Mouse (Mus musculus): Measurements from ENCODE around the gene Spdya.
"Not testable (repeated sequence)": the region's sequence is repeated elsewhere in the genome, so short reads cannot be mapped to it uniquely, and the experiment has no call there.

Spdya gene

DNA sequence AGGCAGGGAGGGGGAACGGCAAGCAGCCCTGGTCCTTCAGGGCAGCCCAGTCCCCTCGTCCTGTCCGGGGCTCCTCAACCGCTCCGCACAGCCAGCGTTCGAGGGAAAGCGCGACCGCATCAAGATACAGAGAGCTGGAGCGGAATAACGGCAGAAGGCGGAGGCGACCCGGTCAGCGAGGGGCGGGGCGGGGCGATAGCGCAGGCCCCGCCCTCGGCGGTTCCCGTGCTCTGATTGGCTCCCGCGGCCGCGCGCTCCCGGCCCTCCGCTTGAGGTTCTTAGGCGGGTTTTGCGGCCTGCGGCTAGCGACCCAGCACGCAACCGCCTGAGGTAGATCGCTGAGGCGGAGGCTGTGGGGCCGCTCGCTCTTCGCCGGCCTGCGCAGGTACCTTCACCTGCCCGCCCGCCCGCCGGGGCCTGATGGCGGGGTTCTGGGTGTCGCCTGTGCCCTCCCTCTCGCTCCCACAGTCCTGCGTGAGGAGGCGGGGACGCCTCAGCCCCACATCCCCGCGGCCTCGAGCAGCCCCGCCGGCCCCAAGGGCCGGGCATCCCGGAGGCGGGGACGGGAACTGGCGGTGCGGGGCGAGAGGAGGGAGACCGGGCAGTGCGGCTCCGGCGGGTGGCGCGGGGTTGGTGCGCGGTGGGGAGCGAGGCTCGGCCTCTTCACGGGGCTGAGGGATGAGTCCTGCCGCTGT lies at the start of gene Spdya:
TSS of gene Spdya (plus strand) at position 305 of the 695 bp plus-strand sequence.
- in situ Hi-C loops (cut with MboI; ENCODE audit: unreplicated experiment in 2 of 2) = loop anchor here (10.0 to 25.0 kb wide), 4 partner anchors 485 to 1060 kb away; partner anchors contain the start of gene Alk (in 2 of the 2)

DNA sequence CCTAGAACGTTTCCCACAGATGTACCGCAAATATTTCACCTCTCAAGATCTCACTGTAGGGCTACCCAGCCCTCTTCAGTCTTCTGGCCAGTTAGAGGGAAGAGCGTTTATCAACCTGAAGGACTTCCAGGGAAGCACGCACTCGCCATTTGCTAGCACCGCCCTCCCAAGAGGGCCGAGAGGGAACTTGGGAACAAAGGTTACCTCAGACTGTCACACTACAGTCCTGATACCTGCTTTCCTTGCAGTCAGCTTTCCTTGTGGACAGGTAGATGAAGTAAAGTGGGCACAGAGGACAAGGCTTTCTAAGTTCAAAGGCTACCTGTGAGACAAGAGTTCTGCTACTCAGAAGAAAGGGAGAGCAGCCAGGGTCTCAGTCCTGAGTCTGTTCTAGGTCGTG lies 45.0 kb upstream of the Spdya start:
- in situ Hi-C loops (cut with MboI; ENCODE audit: unreplicated experiment in 2 of 2) = no loop called here

- in situ Hi-C loops (cut with MboI; ENCODE audit: unreplicated experiment in 2 of 2) = no loop called here
These were observed 41.6 kb upstream of the Spdya start for GRCm38 (mm10) chr17:71510297-71510696.

DNA sequence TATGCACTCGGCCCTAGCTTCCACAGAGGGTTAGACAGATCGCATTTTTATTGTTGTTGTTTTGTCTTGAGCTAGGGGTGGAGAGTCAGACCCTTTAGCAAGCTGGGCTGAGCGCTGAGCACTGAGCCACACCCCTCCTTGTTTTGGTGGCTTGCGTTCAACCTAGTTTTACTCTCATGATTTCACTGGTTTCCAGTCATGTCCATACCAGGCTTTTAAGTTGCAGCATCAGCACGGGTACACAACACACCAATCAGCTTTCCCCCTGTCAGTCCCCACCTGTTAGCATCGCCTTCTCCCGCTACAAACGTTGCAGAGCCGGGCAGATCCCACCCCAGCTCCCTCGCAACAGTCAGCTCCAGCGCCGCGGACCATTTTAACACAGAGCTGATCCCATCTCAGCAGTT lies 25.6 kb upstream of the Spdya start:
- in situ Hi-C loops (cut with MboI; ENCODE audit: unreplicated experiment in 2 of 2) = loop anchor here (5.0 kb wide), 2 partner anchors 49 to 54 kb away; partner anchors contain the start of gene Smchd1 (in 1 of the 2)

- in situ Hi-C loops (cut with MboI; ENCODE audit: unreplicated experiment in 2 of 2) = loop anchor here (5.0 kb wide), 2 partner anchors 50 to 55 kb away; partner anchors contain the start of gene Smchd1 (in 1 of the 2)
These were observed 24.9 kb upstream of the Spdya start, which contains the start of gene Ndc80 for GRCm38 (mm10) chr17:71526711-71527564. Gene Ndc80, minus strand, starts transcription at chr17:71526857.

GRCm38 (mm10) chr17:71528042-71528441 lies 23.8 kb upstream of the Spdya start:
- in situ Hi-C loops (cut with MboI; ENCODE audit: unreplicated experiment in 2 of 2) = loop anchor here (5.0 kb wide), 2 partner anchors 51 to 56 kb away; partner anchors contain the start of gene Smchd1 (in 1 of the 2)

DNA sequence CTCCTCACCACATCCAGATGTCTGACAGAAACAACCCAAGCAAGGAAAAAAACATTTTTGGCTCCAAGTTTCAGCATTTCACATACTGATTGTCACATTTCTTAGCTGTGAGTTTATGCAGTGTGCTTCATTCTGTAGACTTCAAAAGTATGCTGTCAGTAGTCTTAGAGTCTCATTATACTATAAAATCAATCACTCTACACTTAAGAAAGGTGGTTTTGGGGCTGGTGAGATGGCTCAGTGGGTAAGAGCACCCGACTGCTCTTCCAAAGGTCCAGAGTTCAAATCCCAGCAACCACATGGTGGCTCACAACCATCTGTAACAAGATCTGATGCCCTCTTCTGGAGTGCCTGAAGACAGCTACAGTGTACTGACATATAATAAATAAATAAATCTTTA lies 16.3 kb upstream of the Spdya start:
- in situ Hi-C loops (cut with MboI; ENCODE audit: unreplicated experiment in 2 of 2) = not testable (repeated sequence)

- in situ Hi-C loops (cut with MboI; ENCODE audit: unreplicated experiment in 2 of 2) = no loop called here
These were observed 14.7 kb upstream of the Spdya start for GRCm38 (mm10) chr17:71537164-71537563.

DNA sequence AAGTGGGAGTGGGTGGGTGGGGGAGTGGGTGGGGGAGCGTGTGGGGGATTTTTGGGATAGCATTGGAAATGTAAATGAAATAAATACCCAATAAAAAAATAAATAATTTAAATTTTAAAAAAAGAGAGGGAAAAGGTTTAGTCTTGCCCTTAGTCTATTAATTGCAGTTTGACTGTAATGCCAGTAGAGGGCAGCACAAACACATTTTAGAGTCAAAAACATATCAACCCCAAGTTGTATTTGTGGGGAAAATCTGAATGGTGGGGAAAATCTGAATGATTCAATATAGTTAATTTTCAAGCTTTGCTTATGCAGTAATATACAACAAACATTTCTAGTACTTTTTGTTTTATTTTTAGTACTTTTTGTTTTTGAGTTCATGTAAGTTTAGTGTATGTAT lies 3.3 kb upstream of the Spdya start:
- in situ Hi-C loops (cut with MboI; ENCODE audit: unreplicated experiment in 2 of 2) = no loop called here

- in situ Hi-C loops (cut with MboI; ENCODE audit: unreplicated experiment in 2 of 2) = loop anchor here (10.0 to 25.0 kb wide), 4 partner anchors 486 to 1061 kb away; partner anchors contain the start of gene Alk (in 2 of the 2)
These were observed 511 bp upstream of the Spdya start for GRCm38 (mm10) chr17:71551350-71551749.

GRCm38 (mm10) chr17:71552901-71553300 lies 1.0 kb downstream of the Spdya start:
- in situ Hi-C loops (cut with MboI; ENCODE audit: unreplicated experiment in 2 of 2) = loop anchor here (10.0 to 25.0 kb wide), 4 partner anchors 484 to 1059 kb away; partner anchors contain the start of gene Alk (in 2 of the 2)

DNA sequence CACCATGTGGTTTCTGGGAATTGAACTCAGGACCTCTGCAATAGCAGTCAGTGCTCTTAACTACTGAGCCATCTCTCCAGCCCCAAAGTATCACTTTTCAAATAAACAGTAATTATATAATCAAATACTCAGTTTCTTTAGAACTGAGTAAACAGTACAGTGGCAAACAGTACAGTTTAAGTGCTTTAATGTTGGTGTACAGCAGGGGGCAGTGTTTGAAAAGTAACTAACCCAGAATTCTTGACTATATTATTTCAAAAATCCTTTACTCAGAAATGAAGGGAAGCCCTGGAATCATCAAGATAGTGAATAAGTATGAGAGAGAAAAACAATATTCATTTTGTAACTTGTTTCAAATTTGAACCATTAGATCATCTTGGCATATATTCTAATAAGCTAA lies 9.8 kb downstream of the Spdya start:
- in situ Hi-C loops (cut with MboI; ENCODE audit: unreplicated experiment in 2 of 2) = loop anchor here (5.0 to 25.0 kb wide), 6 partner anchors 111 to 1221 kb away; partner anchors contain the start of genes Alk (in 1 of the 2) and Togaram2 (in 1 of the 2)

GRCm38 (mm10) chr17:71579176-71579705 lies 27.4 kb downstream of the Spdya start:
- in situ Hi-C loops (cut with MboI; ENCODE audit: unreplicated experiment in 2 of 2) = no loop called here

DNA sequence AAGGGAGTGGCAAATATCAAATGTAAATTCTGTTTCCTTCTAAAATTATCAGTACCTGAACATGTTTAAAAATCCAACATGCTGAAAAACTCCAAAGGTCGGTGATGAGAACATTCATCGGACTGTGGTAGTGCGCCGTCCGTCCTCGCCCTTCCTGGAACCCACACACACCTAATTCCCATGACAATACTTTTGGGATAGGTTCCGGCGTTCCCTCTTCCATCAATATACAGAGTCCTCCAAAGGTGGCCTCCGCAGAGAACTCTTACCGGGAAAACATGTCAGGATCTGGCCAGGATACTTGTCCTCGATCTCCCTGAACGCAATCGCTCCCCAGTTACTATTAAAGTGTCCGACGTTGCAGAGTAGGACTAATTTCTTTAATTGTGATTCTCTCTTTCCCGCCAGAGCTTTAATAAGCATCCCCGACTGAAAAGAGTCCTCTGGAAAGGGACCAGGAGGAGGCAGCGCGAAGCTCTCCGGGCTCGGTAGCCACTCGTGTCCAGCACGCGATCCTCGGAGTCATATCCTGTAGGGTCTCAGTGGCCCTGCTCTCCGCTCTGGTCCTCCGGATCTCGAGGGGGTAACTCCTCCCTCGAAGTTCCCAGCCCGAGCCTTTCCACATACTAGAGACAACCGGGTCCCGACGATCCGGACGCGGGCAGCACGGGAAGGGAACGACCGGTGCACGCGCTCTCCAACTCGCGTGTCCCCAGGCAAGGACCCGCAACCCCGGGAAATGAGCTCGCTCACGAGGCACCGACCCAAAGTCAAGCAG lies 46.2 kb downstream of the Spdya start:
- in situ Hi-C loops (cut with MboI; ENCODE audit: unreplicated experiment in 2 of 2) = no loop called here

GRCm38 (mm10) chr17:71598659-71599554 lies 47.0 kb downstream of the Spdya start:
- in situ Hi-C loops (cut with MboI; ENCODE audit: unreplicated experiment in 2 of 2) = no loop called here

GRCm38 (mm10) chr17:71615638-71616318 lies 63.9 kb downstream of the Spdya start, which contains the start of gene Wdr43:
Gene Wdr43, plus strand, starts transcription at chr17:71615895.
- in situ Hi-C loops (cut with MboI; ENCODE audit: unreplicated experiment in 2 of 2) = loop anchor here in 1 of 2 experiments (10.0 to 25.0 kb wide), 2 partner anchors 153 to 761 kb away; partner anchors contain the start of genes Gm4707 and Tgif1

DNA sequence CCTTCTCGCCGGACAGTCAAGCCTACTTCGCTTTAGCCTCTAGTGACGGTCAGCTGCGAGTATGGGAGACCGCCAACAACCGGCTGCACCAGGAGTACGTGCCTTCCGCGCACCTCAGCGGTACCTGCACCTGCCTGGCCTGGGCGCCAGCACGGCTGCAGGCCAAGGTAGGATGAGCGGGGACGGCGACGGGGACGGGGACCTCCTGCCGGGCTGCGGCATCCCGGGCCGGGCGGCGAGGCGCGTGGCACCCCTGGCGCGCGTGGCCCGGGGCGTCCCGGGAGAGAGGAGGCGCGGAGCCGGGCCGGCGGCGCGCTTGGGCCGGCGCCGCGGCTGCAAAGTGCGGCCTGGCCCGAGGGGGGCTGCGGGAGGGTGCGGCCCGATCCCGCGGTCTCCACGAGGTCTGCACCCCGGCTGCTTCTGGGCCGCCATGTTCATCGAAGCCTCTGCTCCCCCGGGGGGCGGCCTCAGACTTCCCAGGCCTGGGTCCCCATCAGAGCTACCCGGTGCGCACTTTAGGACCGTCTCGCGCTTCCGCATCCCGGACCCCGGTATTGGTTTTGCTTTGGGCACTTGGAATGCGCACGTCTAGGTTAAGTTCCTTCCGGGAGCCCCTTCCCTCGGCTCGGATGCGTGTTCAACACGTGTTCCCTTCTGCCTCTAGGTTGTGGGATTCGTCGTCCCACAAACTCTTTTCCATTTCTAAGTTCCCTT lies 64.6 kb downstream of the Spdya start:
- in situ Hi-C loops (cut with MboI; ENCODE audit: unreplicated experiment in 2 of 2) = loop anchor here in 1 of 2 experiments (10.0 to 25.0 kb wide), 2 partner anchors 154 to 762 kb away; partner anchors contain the start of genes Gm4707 and Tgif1
